Mouse (Mus musculus): ENCODE measurements around the gene Bmp7.

Gene Bmp7

DNA sequence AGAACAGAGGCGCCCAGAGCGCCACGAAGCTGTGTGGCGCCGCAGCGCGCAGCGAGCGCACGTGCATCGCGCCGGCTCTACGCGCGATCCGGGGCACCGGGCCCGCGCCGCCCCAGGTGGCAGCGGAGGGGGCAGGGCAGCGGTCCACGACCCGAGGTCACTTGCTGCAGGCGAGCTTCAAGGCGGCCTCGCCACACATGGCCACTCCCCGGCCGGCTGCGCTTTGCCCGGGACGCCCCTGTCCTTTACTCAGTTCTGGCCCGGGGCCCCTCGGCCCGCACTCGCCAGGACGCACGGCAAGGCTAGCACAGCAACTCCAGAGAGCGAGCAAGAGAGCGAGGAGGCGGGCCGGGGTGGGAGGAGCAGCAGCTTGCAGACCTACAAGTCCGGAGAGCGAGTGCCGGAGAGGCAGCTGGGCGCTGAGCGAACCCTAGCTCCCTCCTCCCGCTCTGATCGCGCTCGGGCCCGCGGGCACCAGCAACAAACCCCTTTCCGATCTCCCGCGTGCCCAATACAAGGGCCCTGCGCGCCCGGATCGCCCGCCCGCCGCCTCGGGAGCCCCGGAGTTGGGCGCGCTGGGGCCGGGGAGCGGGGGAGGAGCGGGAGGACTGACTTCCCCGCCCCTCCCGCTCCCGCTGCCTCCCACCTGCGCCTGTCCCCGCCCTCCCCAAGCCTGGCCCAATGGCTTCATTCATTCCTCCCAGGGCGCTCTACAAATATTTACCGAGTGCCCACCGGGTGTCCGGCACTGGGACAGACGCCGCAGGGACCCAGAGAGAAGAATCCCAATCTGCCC is at the start of gene Bmp7:
TSS of gene Bmp7 (minus strand) at position 319 of the 796 bp plus-strand sequence.
- DNase-seq (ENCODE audit: low read depth, low spot score): peak; percentile 96

DNA sequence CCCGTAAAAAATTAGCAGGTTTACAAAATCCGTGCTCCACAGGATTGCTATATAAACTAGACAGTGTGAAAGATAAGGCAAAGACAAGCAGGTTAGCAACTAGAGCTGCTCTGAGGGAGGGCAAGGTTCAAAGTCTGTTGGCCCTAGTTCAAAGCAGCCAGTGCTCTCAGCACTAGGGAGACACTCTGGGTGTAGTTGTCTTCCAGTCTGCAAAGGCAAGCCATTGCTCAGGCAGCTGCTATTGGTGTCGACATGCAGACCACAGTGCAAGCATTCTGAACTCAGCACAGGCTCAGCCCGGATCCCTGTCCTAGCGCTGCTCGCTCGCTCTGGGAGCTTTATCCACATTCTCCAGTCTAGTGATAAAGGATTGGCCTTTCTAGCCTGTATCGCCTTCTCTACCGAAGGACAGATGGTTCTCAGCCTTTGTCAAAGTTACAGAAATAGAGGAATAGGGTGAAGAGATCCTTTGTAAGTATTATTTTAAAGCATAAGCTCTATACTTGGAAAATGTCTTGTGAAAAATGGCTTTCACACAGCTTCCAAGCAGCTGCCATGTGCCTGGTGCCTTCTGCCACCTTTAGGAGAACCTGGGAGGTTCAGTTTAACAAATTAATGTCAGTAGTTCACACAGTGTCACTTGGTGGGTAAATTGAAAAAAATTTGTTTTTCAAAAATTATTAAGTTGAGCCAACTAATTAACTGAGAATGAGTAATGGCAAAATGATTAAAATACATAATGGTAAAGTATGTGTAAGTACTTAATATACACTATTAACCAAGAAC is 42.8 kb upstream of the Bmp7 start:
- no peak for DNase-seq (ENCODE audit: low read depth, low spot score)

DNA sequence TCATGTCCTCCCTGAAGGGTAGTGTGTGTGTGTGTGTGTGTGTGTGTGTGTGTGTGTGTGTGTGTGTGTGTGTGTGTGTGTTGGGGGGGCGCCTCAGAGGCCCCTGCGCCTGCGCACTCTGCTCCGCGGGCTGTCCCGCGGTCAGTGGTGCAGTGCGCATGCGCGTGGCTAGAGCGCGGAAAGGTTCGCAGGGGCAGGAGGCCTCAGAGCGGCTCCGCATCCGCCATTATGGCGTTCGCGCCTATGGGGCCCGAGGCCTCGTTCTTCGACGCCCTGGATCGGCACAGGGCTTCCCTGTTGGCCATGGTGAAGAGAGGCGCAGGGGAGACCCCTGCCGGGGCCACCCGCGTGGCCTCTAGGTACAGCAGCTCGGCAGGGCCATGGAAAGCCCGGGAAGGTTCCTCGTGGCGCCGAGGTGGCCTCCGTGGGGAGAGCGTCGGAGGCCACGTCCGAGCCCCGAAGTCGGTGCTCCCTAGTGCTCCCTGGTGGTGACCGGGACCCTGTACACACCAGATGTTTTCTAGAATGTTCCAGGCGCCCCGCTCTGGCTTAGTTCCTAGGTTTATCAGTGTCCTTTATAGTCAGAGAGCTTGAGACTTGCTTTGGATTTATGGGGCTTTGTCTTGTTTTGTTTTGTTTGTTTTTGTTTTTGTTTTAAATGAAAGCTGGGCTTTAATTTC is 39.7 kb upstream of the Bmp7 start:
- peak; percentile 86 for DNase-seq (ENCODE audit: low read depth, low spot score)

DNA sequence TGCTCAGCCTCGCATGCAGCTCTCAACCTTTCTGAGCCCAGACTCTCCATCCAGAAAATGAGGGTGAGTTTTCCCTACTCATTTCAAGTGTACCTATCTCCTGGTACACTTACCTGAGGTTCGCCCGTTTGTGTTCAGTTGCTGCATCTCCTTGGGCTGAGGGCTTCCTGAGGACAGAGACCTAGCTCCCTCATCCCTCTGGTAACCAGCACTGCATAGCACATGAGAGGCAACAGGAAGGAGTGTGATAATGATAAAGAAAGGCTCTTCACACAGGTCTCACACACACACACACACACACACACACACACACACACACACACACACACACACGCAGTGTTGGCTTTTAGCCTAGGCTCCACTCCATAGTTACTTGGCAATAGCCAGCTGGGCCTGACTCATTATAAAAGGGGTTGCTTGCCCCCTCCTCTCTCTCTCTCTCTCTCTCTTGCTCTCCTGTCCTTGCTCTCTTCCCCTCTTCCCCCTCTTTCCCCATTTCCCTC is 38.1 kb upstream of the Bmp7 start:
- no peak for DNase-seq (ENCODE audit: low read depth, low spot score)

DNA sequence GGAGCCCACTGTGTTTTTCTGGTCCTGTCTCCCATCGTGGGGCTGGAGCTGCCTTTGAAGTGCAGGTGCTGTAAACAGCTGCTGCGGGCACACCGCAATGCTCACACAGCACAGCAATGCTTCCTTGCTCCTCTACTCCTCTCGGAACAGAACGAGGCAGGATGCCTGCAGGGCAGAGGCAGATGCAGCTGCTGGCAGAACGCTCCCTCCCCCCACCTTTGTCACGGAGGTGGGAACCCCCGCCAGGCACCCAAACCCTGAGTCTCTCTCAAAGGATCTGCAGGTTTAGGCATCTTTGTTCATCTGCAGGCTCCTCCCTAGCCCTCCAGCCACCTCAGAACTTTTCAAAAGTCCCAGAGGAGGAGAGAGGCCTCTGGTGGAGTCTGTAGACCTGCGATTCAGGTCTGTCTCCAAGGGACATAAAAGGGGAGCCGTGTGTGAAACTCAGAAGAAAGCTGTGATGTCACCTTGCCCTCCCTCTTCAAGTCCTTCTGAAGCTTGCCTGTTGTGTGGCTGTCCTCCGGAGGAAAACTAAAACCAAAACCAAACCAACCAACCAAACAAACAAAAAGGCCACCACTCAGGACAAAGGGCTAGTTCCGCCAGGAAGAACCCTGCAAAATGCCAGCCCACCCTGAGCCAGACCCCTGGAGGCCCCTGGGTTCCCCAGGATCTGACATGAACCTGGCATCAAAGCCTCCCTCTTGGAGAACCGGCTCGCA is 37.4 kb upstream of the Bmp7 start, which contains the start of gene Spo11:
TSS of gene Spo11 (plus strand) at position 292 of the 722 bp plus-strand sequence.
- peak; percentile 82 for DNase-seq (ENCODE audit: low read depth, low spot score)

DNA sequence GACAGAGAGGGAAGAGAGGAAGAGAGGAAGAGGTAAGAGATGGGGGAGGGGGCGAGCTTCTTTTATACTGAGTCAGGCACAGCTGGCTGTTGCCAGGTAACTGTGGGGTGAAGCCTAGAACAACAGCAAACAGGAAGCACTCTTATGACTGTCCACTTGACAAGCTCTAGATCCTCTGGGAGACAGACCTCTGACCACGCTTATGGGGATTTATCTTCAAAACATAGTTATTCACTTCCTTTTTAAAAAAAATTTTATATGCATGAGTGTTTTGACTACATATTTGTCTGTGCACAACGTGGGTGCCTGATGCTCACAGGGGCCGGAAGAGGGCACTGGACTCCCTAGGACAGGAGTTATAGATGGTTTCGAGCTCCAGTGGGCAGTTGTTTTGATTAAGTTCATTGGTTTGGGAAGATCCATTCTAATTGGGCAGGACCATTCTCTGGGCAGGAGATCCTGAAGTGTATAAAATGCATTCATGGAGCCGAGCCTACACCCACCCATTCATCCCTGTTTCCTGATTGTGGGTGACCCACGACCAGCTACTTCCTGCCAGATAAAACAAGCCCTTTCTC is 36.6 kb upstream of the Bmp7 start:
- no peak for DNase-seq (ENCODE audit: low read depth, low spot score)

DNA sequence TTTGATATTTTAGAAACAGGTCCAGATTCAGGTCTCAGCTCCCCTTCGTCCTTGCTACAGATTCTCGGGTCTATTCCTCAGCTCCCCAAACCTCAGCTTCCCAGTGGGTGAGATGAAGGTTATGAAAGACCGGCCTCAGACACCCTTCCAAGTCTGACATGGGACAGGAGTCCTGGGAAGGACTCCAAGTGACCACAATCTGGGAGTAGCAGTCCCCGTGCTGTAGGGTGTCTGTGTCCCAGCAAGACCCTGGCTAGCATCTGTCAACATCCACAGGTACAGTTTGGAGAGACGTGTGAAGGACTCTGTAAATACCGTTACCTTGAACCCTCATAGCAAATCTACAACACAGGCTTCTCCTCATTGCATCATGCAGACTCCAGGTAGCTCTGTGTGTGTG is 35.0 kb upstream of the Bmp7 start:
- DNase-seq (ENCODE audit: low read depth, low spot score): no peak

DNA sequence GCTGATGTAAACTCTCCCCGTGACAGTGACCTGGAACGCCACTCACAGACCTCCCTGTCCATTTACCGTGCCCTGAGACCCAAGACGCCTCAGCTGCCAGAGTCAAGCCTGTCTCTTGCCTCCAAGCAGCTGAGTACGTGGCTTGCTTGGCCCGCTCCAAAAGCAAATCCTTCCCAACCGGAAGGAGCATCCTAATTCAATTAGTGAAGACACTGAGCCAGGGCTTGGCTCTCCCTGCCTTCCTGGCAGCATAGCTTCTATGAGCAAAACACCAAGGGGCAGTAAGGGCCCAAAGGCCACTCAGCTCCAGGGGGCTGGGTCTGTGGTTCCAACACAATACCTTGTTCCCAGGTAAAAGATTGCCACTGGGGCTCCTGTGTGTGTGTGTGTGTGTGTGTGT is 34.6 kb upstream of the Bmp7 start:
- no peak for DNase-seq (ENCODE audit: low read depth, low spot score)

DNA sequence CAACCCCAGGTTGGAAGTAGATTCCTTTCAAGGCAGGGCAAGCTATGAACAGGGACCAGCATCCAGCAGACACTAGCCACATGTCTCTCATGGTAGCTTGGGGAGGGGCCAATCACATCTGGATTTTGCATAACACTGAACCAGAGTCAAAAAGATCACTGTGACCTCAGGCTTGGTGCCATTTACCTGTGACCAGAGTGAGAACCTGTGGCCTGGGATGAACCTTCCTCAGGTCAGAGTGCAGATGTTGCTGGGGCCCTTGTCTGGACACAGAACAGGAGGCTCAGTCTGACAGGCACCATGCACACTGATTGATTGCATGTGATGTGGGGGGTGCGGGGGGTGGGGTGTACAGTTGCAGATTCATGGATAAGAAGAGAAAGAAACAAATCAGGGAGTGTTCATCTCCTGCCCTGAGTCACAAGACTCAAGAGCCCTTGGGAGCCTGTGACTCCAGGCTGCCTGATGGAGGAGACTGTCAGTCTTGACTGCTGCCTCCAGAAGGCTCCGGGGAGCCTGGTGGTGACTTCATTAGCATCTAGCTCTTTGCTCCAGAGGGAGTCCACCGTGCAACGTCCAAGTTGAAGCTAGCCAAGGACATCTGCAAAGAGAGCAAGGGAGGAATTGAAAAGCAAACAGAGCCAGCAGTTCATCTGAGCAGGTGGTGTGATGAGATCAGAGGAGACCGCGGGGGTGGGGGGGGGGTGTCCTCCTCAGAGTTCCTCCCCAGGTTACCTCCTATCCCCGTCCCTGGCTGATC is 33.9 kb upstream of the Bmp7 start:
- DNase-seq (ENCODE audit: low read depth, low spot score): no peak

DNA sequence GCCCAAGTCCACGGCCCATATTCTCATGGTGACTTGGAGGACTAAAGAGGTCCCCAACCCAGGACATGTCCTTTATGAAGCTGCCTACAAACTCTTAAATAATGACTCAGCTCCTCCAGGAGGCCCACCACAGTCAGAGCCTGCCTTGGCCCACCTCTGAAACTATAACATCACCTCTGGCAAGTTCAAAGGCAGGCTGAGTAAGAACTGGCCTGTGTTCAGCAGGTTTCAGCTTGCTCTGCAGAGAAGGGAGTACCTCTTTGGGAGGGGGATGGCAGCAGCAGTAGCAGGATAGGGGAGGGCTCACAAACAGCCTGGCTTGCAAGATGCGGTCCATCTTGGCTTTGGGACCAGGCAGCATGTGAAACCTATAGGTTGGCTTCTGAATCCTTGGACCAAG is 31.7 kb upstream of the Bmp7 start:
- DNase-seq (ENCODE audit: low read depth, low spot score): no peak

DNA sequence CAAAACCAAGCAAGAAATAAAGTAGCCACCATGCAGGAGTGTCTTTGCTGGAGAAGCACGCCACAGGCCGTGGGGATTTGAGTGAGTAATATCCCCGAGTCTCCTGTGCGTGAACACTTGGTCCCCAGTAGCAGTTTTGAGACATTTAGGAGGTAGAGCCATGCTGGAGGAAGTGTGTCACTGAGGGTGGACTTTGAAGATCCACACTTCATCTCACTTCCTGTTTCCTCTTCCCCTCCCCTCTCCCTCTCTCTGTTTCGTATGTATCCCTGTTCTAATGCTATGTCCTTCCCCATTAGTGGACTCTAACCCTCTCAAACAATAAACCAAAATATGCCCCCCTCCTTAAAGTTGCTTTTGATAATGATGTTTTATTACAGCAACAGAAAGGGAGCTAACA is 26.4 kb upstream of the Bmp7 start:
- DNase-seq (ENCODE audit: low read depth, low spot score): no peak

DNA sequence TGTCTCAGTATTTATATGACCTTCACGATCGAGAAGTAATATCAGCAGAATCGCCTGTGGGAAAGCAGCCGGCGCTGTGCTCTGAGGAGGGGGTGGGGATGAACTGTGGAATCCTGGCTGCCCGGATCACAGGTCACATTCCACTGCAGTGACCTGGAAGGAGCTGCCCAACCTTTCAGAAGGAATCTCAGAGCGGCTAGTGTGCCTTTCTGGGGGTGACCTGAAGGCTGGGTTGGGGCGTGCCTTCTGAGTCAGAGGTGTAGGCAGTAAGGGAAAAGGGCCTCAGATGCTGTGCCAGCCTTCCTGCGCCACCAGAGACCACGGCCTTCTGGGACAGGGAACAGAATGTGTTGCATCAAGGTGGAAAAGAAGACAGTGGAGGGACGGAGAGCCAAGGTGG is 25.1 kb upstream of the Bmp7 start:
- DNase-seq (ENCODE audit: low read depth, low spot score): peak; percentile 33

DNA sequence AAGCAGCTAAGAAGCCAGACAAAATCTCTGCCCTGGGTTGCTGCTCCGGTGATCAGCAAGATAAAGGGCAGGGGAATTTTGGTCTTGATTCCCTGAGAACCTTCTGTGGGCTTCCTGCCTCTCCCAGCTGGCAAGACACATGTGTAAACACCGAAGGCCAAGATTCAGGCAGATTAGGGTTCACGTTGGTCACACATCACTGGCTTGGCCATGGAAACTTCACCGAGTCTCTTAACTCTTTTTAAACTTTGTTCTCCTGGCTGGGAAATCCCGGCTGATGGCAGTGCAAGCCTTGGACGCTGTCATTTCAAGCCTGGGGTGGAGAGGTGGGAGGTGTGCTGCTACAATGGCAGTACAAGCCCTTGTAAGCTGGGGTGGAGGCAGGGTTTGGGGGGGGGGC is 21.1 kb upstream of the Bmp7 start:
- no peak for DNase-seq (ENCODE audit: low read depth, low spot score)

DNA sequence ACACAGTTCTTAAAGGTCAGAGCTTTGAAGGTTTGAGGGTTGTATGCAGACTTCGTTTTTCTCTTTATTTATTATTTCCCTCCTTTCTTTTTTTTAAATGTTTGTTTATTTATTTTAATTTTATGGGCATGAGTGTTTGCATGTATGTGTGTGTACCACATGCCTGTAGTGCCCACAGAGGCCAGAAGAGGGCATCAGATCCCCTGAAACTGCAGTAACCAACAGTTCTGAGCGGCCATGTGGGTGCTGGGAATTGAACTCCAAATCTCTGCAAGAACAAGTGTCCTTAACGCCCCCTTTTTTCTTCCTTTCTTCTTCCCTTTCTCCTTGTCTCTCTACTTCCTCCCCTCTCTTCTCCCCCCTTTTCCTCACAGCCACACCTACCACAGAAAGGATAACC is 20.2 kb upstream of the Bmp7 start:
- DNase-seq (ENCODE audit: low read depth, low spot score): peak; percentile 51

DNA sequence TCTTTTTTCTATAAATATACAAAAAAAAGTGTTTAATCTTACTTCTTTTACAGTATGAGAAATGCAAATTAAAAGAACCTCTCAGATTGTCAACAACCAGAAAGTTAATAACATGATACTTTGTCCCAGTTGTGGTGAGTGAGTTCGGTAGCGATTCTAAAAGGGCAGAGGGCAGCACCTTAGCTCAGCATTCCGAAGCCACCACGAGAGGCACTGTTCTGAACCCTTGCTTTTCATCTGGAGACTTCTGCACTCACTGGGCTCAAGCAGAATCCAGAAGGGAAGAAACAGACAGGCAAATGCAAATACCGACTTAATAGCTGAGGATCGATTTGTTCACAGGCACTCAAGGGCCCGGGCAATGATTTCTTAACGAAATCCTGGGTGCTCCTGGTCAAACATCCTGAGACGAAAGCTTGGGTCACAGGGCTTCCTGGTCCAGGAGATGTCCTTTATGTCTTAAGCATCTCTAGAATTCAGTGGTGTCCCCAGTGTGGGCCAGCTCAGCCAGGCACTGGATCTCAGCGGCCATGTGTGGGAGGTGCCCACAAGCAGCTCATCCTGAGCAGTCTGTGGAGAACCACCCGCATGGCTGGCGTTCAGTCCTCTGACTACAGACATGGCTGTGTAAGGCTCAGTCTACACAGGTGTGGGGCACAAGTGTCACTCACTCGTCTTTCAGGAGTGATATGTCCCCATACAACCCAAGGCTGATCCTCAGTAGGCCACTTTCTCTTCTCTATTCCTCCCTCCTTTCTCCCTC is 19.1 kb upstream of the Bmp7 start:
- DNase-seq (ENCODE audit: low read depth, low spot score): peak; percentile 44

DNA sequence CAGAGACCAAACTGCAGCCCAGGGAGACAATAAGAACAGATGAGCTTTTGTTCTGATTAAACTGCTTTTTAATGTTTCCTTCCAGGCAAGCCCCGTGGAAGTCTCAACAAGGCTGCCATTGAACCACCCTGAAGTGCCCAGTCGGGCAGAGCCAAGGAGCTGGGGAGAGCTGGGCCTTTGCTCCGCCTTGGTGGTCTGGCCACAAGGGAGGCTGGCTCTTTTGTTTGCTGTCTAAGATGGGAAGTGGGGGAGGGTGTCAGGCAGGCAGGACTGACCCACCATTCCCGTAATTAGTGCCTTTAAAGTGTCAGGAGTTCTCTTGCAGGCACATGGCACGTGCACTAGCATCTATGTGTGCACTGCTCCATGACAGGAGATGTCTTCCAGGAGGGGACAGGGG is 18.5 kb upstream of the Bmp7 start:
- DNase-seq (ENCODE audit: low read depth, low spot score): no peak

DNA sequence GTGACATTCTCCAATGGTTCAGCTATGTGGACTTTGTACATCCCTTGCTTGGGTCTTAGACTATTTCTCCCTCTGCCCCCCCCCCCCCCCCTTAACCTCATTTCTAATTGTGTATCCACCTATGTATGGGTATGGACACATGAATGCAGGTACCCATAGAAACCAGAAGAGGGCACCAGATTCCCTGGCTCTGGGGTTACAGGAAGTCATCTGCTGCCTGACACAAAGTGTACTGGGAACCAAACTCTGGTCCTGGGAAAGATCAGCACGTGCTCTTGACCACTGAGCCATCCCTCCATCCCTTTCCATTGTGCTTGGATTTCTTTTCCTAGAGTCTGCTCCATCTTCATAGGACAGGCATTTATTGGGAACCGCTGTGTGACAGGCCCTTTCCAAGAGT is 11.9 kb upstream of the Bmp7 start:
- DNase-seq (ENCODE audit: low read depth, low spot score): peak; percentile 62

DNA sequence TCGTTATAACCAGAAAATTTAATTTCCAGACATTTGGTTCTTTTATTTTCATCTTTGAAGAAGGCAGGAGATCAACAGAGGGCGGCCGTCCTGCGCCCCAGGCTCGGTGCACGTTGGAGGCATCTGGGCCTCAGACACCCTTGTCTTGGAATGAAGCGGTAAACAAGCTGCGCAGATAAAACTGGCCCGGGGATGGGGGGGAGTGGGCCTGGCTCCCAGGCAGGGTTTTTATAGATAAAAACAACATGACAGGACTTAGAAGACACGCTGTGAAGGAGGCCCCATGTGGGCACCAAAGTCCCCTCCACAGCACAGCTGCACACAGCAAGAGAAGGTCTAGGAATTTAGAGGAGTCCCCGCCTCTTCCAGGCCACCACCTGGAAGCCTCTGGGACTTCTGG is 10.6 kb upstream of the Bmp7 start:
- no peak for DNase-seq (ENCODE audit: low read depth, low spot score)

DNA sequence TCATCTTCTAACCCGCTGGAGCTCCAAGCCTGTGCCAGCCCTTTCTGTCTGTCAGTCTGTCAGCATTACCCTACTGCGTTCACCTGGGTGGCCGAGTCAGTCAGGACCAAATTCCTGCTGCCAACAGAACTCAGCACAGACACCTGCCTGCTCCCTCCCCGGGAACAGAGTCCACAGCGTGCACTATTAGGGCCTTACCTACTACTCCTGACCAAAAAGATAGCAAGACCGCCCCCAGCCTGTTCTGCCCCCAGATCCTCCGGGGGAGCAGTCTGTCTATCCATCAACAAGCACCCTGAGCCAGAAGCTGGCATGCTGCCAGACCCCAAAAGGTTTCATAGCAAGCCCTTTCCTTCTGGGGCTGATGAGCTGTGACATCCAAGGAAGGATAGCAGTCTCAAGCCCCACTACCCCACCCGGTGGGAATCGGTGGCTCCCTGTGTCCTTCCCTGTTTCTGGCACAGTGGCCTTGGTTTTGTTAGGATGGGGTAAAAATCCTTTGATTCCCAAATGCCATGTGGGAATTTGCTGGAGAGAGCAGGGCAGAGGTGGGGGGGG is 10.1 kb upstream of the Bmp7 start:
- no peak for DNase-seq (ENCODE audit: low read depth, low spot score)

Measured in ZHBTc4 (cell line).